Comparison of ENCODE assay signal across 8 mouse cellular contexts in genomic region chr1:168214040-168214443, GRCm38 (mm10).
DNase-seq lines count a peak whose midpoint lies in the region; ATAC-seq and TF ChIP-seq lines count a peak whose summit lies in the region.

No protein-coding gene starts in this region.

- H3K4me3 ChIP-seq in layer of hippocampus, adult 2 months = peak overlapping the region; percentile 12; the same call in 1 of the 2 replicates
- no peak overlapping the region for H3K4me3 ChIP-seq in lung, embryonic 14.5 days (ENCODE audit: low read depth, low read length)

- peaks cover 21% of the 10 kb centered on the region for H3K4me1 ChIP-seq in lung, embryonic 14.5 days (ENCODE audit: insufficient read depth)

- no peak overlapping the region for H3K4me2 ChIP-seq in lung, embryonic 14.5 days

- 11% methylated on average over 5 of the region's 5 CpGs for WGBS in lung, embryonic 14.5 days

- TF ChIP-seq CTCF in layer of hippocampus, adult 2 months (conservative IDR thresholded peaks at IDR 0.05) = peak; percentile 99
- peak; percentile 95 for TF ChIP-seq CTCF in lung, embryonic 14.5 days (IDR thresholded peaks at IDR 0.05; ENCODE audit: low read depth)

- no peaks in the 10 kb centered on the region for H3K27me3 ChIP-seq in lung, embryonic 14.5 days (ENCODE audit: insufficient read depth, low read length)

- peak overlapping the region; percentile 3; the same call in 1 of the 2 replicates for H3K9ac ChIP-seq in lung, embryonic 14.5 days

- peak; percentile 83 for ATAC-seq in lung, embryonic 14.5 days (ENCODE audit: insufficient read depth)
- no peak for ATAC-seq in activated CD4-positive, CD25-positive, alpha-beta regulatory T cell, adult 4 months

- H3K27ac ChIP-seq in layer of hippocampus, adult 2 months = peak overlapping the region; percentile 67; the same call in 1 of the 2 replicates
- no peak overlapping the region for H3K27ac ChIP-seq in lung, embryonic 14.5 days (ENCODE audit: low read depth)

- DNase-seq in WW6 (ENCODE audit: low read depth, low spot score) = peak; percentile 73
- DNase-seq in cerebellum, adult 8-10 months = peak; percentile 73
- peak; percentile 83 for DNase-seq in forelimb bud, embryonic 11.5 days (ENCODE audit: low read depth, low spot score)
- DNase-seq in heart, postnatal 4 days = peak; percentile 86
- DNase-seq in layer of hippocampus, adult 2 months (ENCODE audit: low spot score in 2 of 2) = peak; percentile 76 to 83
- DNase-seq in lung, embryonic 14.5 days = peak; percentile 95
- peak; percentile 50 for DNase-seq in retina, adult 2 months (ENCODE audit: low read depth, low spot score)

- no peaks in the 10 kb centered on the region for H3K9me3 ChIP-seq in lung, embryonic 14.5 days (ENCODE audit: low read depth, low read length)

- H3K36me3 ChIP-seq in lung, embryonic 14.5 days (ENCODE audit: insufficient read depth) = peaks cover 7% of the 10 kb centered on the region
